Mouse (Mus musculus) limb, embryonic 11.5 days (tissue): Measurements from ENCODE around the gene E130309D02Rik. TPM values are rescaled to one million over a fixed set of nuclear protein-coding genes. Genes with fewer than 3 reads are reported as not detected.

Experiments used
- ATAC-seq: fragments of 200-750 bp; cut with Nextera tagmentation; 2 replicates; pipeline ENCODE4 v1.8.0; 2017; ENCODE audit warnings: low read depth; ENCODE audit not compliant: insufficient number of reproducible peaks, low FRiP score, low TSS enrichment
- DNase-seq: peaks from one replicate; pipeline ENCODE4 v3.0.0-alpha.2; 2015; ENCODE audit warnings: low spot score
- H3K27ac ChIP-seq: fragments of 300-500 bp; sonication (generic); replicated peaks from 2 replicates; pipeline ENCODE4 v1.5.1; 2014; ENCODE audit warnings: low read depth, mild to moderate bottlenecking, low read length
- H3K27me3 ChIP-seq: fragments of 300-500 bp; sonication (generic); 2 replicates; pipeline ENCODE4 v1.6.1; 2014; ENCODE audit warnings: mild to moderate bottlenecking, low read length, mixed read lengths; ENCODE audit not compliant: control insufficient read depth, insufficient read depth
- H3K36me3 ChIP-seq: fragments of 300-500 bp; sonication (generic); 2 replicates; pipeline ENCODE4 v1.6.1; 2014; ENCODE audit warnings: mild to moderate bottlenecking, low read length, moderate library complexity, mixed read lengths; ENCODE audit not compliant: control insufficient read depth, insufficient read depth
- H3K4me1 ChIP-seq: fragments of 300-500 bp; sonication (generic); 2 replicates; pipeline ENCODE4 v1.6.1; 2014; ENCODE audit warnings: low read length, mixed read lengths; ENCODE audit not compliant: control insufficient read depth, insufficient read depth
- H3K4me2 ChIP-seq: fragments of 300-500 bp; sonication (generic); 2 replicates; pipeline ENCODE4 v1.6.1; 2014; ENCODE audit warnings: low read depth, mild to moderate bottlenecking, moderate library complexity; ENCODE audit not compliant: severe bottlenecking
- H3K4me3 ChIP-seq: fragments of 300-500 bp; sonication (generic); 2 replicates; pipeline ENCODE4 v1.5.1; 2014; ENCODE audit warnings: low read depth, low read length
- H3K9ac ChIP-seq: fragments of 300-500 bp; sonication (generic); 2 replicates; pipeline ENCODE4 v1.6.1; 2014; ENCODE audit warnings: mild to moderate bottlenecking, low read length
- H3K9me3 ChIP-seq: fragments of 300-500 bp; sonication (generic); 2 replicates; pipeline ENCODE4 v1.6.1; 2016; ENCODE audit warnings: low read length; ENCODE audit not compliant: control insufficient read depth
- WGBS: fragments of 180-500 bp; shearing (Covaris S2); extraction: QIAGEN DNeasy Blood & Tissue Kit; methylation state at CpG from one replicate; pipeline ENCODE4 v1.1.7; 2014; 5-methylcytosine and 5-hydroxymethylcytosine counted together
- polyA plus RNA-seq: library from polyadenylated mRNA; unstranded; fragments of >200 nt; fragmentation: Nextera tagmentation; extraction: Ambion mirVana; gene quantifications from 2 replicates; pipeline ENCODE4 v1.2.1, GENCODE M21; 2014

The E130309D02Rik gene
- polyA plus RNA-seq, result 52.5 and 53.4 TPM in 2 replicates

- peak within 1 kb of the TSS; percentile 60 for H3K4me2 ChIP-seq
- peak within 1 kb of the TSS; percentile 81 for H3K4me3 ChIP-seq
- peak within 1 kb of the TSS; percentile 97 for H3K9ac ChIP-seq
- H3K27me3 ChIP-seq, result no peaks in the 10 kb centered on the region
- H3K4me1 ChIP-seq, result peaks cover 9% of the 10 kb centered on the region; the same call in 1 of the 2 replicates
- ATAC-seq (peak; percentile 72), DNase-seq (peak; percentile 92)
- H3K27ac ChIP-seq, result peak within 1 kb of the TSS; percentile 91
- peaks cover 15% of the 10 kb centered on the region for H3K36me3 ChIP-seq
- no peaks in the 10 kb centered on the region for H3K9me3 ChIP-seq
- WGBS, result under 1% methylated on average over 99 of the region's 101 CpGs
Measured at GRCm38 (mm10) chr5:143314730-143315513, at the start of gene E130309D02Rik. Gene E130309D02Rik, minus strand, starts transcription at chr5:143315360.

GRCm38 (mm10) chr5:143363678-143364615, 48.8 kb upstream of the E130309D02Rik start:
- Histone ChIP-seq H3K27ac (no peak overlapping the region), H3K4me1 (no peaks in the 10 kb centered on the region), H3K9ac (peak overlapping the region; percentile 49), H3K27me3 (peaks cover 22% of the 10 kb centered on the region), H3K4me2 (peak overlapping the region; percentile 94), H3K4me3 (peak overlapping the region; percentile 51), H3K36me3 (no peaks in the 10 kb centered on the region), H3K9me3 (no peaks in the 10 kb centered on the region)
- under 1% methylated on average over 47 of the region's 47 CpGs for WGBS
- DNase-seq, result peak; percentile 85
- ATAC-seq, result peak; percentile 81

GRCm38 (mm10) chr5:143361428-143361827, 46.3 kb upstream of the E130309D02Rik start:
- Histone ChIP-seq H3K9me3 (no peaks in the 10 kb centered on the region), H3K4me3 (no peak overlapping the region), H3K9ac (no peak overlapping the region), H3K4me1 (peaks cover 5% of the 10 kb centered on the region), H3K27me3 (peaks cover 20% of the 10 kb centered on the region), H3K27ac (no peak overlapping the region), H3K36me3 (no peaks in the 10 kb centered on the region), H3K4me2 (no peak overlapping the region)
- no peak for DNase-seq
- no peak for ATAC-seq
- WGBS, result 62% methylated on average over 7 of the region's 7 CpGs

- no peak overlapping the region for H3K27ac ChIP-seq
- no peaks in the 10 kb centered on the region for H3K9me3 ChIP-seq
- peak; percentile 41 for DNase-seq
- H3K9ac ChIP-seq, result no peak overlapping the region
- no peak overlapping the region for H3K4me3 ChIP-seq
- H3K36me3 ChIP-seq, result no peaks in the 10 kb centered on the region
- WGBS, result 57% methylated on average over 5 of the region's 5 CpGs
- H3K4me2 ChIP-seq, result no peak overlapping the region
- H3K4me1 ChIP-seq, result peaks cover 5% of the 10 kb centered on the region
- ATAC-seq, result no peak
- peaks cover 18% of the 10 kb centered on the region for H3K27me3 ChIP-seq
Measured at GRCm38 (mm10) chr5:143360000-143360399, 44.8 kb upstream of the E130309D02Rik start.

GRCm38 (mm10) chr5:143359263-143359662, 44.1 kb upstream of the E130309D02Rik start:
- Histone ChIP-seq H3K9ac (no peak overlapping the region), H3K27me3 (peaks cover 17% of the 10 kb centered on the region), H3K27ac (no peak overlapping the region), H3K9me3 (no peaks in the 10 kb centered on the region), H3K4me2 (no peak overlapping the region), H3K4me1 (peaks cover 5% of the 10 kb centered on the region), H3K36me3 (no peaks in the 10 kb centered on the region), H3K4me3 (no peak overlapping the region)
- DNase-seq, result no peak
- ATAC-seq, result no peak
- 34% methylated on average over 7 of the region's 7 CpGs for WGBS

GRCm38 (mm10) chr5:143357564-143357963, 42.4 kb upstream of the E130309D02Rik start:
- peaks cover 17% of the 10 kb centered on the region for H3K27me3 ChIP-seq
- 3% methylated on average over 28 of the region's 28 CpGs for WGBS
- no peaks in the 10 kb centered on the region for H3K9me3 ChIP-seq
- DNase-seq, result no peak
- peak overlapping the region; percentile 48 for H3K4me2 ChIP-seq
- no peak overlapping the region; the same call in 1 of the 2 replicates for H3K9ac ChIP-seq
- peaks cover 5% of the 10 kb centered on the region for H3K4me1 ChIP-seq
- peak overlapping the region; percentile 23; the same call in 1 of the 2 replicates for H3K4me3 ChIP-seq
- H3K36me3 ChIP-seq, result no peaks in the 10 kb centered on the region
- no peak for ATAC-seq
- H3K27ac ChIP-seq, result no peak overlapping the region

- Histone ChIP-seq H3K27me3 (peaks cover 17% of the 10 kb centered on the region), H3K9ac (no peak within 1 kb of the TSS; the same call in 1 of the 2 replicates), H3K4me3 (peak within 1 kb of the TSS; percentile 23; the same call in 1 of the 2 replicates), H3K36me3 (no peaks in the 10 kb centered on the region), H3K4me1 (peaks cover 5% of the 10 kb centered on the region), H3K4me2 (peak within 1 kb of the TSS; percentile 48), H3K27ac (no peak within 1 kb of the TSS), H3K9me3 (no peaks in the 10 kb centered on the region)
- DNase-seq, result peak; percentile 40
- ATAC-seq, result no peak
- WGBS, result 12% methylated on average over 17 of the region's 17 CpGs
Measured at GRCm38 (mm10) chr5:143356686-143357388, 41.7 kb upstream of the E130309D02Rik start, which contains the start of gene Grid2ip. Gene Grid2ip, plus strand, starts transcription at chr5:143357338.
